Mouse (Mus musculus): ENCODE measurements around the gene Ckmt1. TPM values are rescaled to one million over a fixed set of nuclear protein-coding genes. Genes with fewer than 3 reads are reported as not detected.
A peak's percentile ranks its signal among the peaks of the same experiment; 100 is the strongest.

The Ckmt1 gene
- polyA plus RNA-seq, 1 experiment = 55.0 TPM

GRCm38 (mm10) chr2:121396624-121397023, 39.1 kb downstream of the Ckmt1 start:
- no peak overlapping the region for H3K4me3 ChIP-seq (replicated peaks; ENCODE audit: extremely low read depth, low read depth, low read length)

GRCm38 (mm10) chr2:121403296-121403695, 45.8 kb downstream of the Ckmt1 start:
- no peak for DNase-seq
- Histone ChIP-seq H3K4me3 (replicated peaks; ENCODE audit: extremely low read depth, low read depth, low read length) (no peak overlapping the region), H3K4me1 (ENCODE audit: control insufficient read depth, insufficient read depth, low read length) (no peaks in the 10 kb centered on the region)
- TF ChIP-seq CTCF (IDR thresholded peaks at IDR 0.05; ENCODE audit: insufficient read depth, low read length) (no peak), POLR2A (IDR thresholded peaks at IDR 0.05; ENCODE audit: borderline replicate concordance, extremely low read depth, low read depth, low read length) (no peak)

More at GRCm38 (mm10) chr2:121396624-121397023, 39.1 kb downstream of the Ckmt1 start:
- WGBS = 14% methylated on average over 8 of the region's 8 CpGs
- TF ChIP-seq CTCF (IDR thresholded peaks at IDR 0.05; ENCODE audit: insufficient read depth, low read length) (0 out of 2 replicates have a peak, but pooled peaks have one; percentile 20), POLR2A (IDR thresholded peaks at IDR 0.05; ENCODE audit: borderline replicate concordance, extremely low read depth, low read depth, low read length) (no peak)
- H3K4me1 ChIP-seq (ENCODE audit: control insufficient read depth, insufficient read depth, low read length) = no peaks in the 10 kb centered on the region
- DNase-seq = peak; percentile 78

- 38% methylated on average over 4 of the region's 4 CpGs for WGBS
- peak; percentile 49 for DNase-seq
- TF ChIP-seq CTCF (IDR thresholded peaks at IDR 0.05; ENCODE audit: insufficient read depth, low read length) (no peak), POLR2A (IDR thresholded peaks at IDR 0.05; ENCODE audit: borderline replicate concordance, extremely low read depth, low read depth, low read length) (no peak)
- no peaks in the 10 kb centered on the region for H3K4me1 ChIP-seq (ENCODE audit: control insufficient read depth, insufficient read depth, low read length)
- H3K4me3 ChIP-seq (replicated peaks; ENCODE audit: extremely low read depth, low read depth, low read length) = no peak overlapping the region
Observed at GRCm38 (mm10) chr2:121408160-121408559, 50.6 kb downstream of the Ckmt1 start.

GRCm38 (mm10) chr2:121412843-121413386, 55.4 kb downstream of the Ckmt1 start:
- TF ChIP-seq CTCF (IDR thresholded peaks at IDR 0.05; ENCODE audit: insufficient read depth, low read length) (no peak), POLR2A (IDR thresholded peaks at IDR 0.05; ENCODE audit: borderline replicate concordance, extremely low read depth, low read depth, low read length) (no peak)
- no peak for DNase-seq
- H3K4me1 ChIP-seq (ENCODE audit: control insufficient read depth, insufficient read depth, low read length) = peaks cover 4% of the 10 kb centered on the region
- WGBS = under 1% methylated on average over 4 of the region's 4 CpGs
- peak overlapping the region; percentile 79 for H3K4me3 ChIP-seq (replicated peaks; ENCODE audit: extremely low read depth, low read depth, low read length)

Other genes with a start within 250 kb of the Ckmt1 start
- gene Tgm7, start 247.9 kb upstream of the Ckmt1 start, polyA plus RNA-seq (2012; rRNA removed) = not detected in 2 replicates
- gene Adal, start 217.3 kb upstream of the Ckmt1 start, polyA plus RNA-seq (2012; rRNA removed) = 3.4 and 4.5 TPM in 2 replicates
- gene Lcmt2, start 217.1 kb upstream of the Ckmt1 start, polyA plus RNA-seq (2012; rRNA removed) = 8.7 and 9.1 TPM in 2 replicates
- 18.9 and 26.5 TPM in 2 replicates for gene Tubgcp4, start 187.1 kb upstream of the Ckmt1 start, polyA plus RNA-seq (2012; rRNA removed)
- gene Zscan29, start 186.6 kb upstream of the Ckmt1 start, polyA plus RNA-seq (2012; rRNA removed) = 3.6 and 4.7 TPM in 2 replicates
- 15.5 and 28.1 TPM in 2 replicates for gene Trp53bp1, start 86.3 kb upstream of the Ckmt1 start, polyA plus RNA-seq (2012; rRNA removed)
- 4.6 and 4.7 TPM in 2 replicates for gene Map1a, start 68.1 kb upstream of the Ckmt1 start, polyA plus RNA-seq (2012; rRNA removed)
- 25.5 and 34.0 TPM in 2 replicates for gene Ppip5k1, start 2.3 kb upstream of the Ckmt1 start, polyA plus RNA-seq (2012; rRNA removed)
- gene Strc, start 29.5 kb downstream of the Ckmt1 start, polyA plus RNA-seq (2012; rRNA removed) = 0.08 TPM in 1 of 2 replicates, not detected in the other
- 395 and 710 TPM in 2 replicates for gene Pdia3, start 56.1 kb downstream of the Ckmt1 start, polyA plus RNA-seq (2012; rRNA removed)
- 1.00 and 2.0 TPM in 2 replicates for gene Catsper2, start 56.1 kb downstream of the Ckmt1 start, polyA plus RNA-seq (2012; rRNA removed)
- gene Ell3, start 86.6 kb downstream of the Ckmt1 start, polyA plus RNA-seq (2012; rRNA removed) = 0.97 and 1.1 TPM in 2 replicates
- 227 and 315 TPM in 2 replicates for gene Serf2, start 91.5 kb downstream of the Ckmt1 start, polyA plus RNA-seq (2012; rRNA removed)
- gene Hypk, start 95.6 kb downstream of the Ckmt1 start, polyA plus RNA-seq (2012; rRNA removed) = 6.8 and 10.1 TPM in 2 replicates
- gene Serinc4, start 99.1 kb downstream of the Ckmt1 start, polyA plus RNA-seq (2012; rRNA removed) = 0.40 and 0.66 TPM in 2 replicates
- 3.3 and 5.1 TPM in 2 replicates for gene Mfap1b, start 116.4 kb downstream of the Ckmt1 start, polyA plus RNA-seq (2012; rRNA removed)
- gene Mfap1a, start 149.0 kb downstream of the Ckmt1 start, polyA plus RNA-seq (2012; rRNA removed) = 3.0 and 4.9 TPM in 2 replicates
- gene Wdr76, start 149.0 kb downstream of the Ckmt1 start, polyA plus RNA-seq (2012; rRNA removed) = 1.3 and 3.0 TPM in 2 replicates